Mouse (Mus musculus) stomach, postnatal 0 days (tissue): ENCODE results near the gene Dph1. TPM values are rescaled to one million over a fixed set of nuclear protein-coding genes. Genes with fewer than 3 reads are reported as not detected.

Source experiments
- ATAC-seq: fragments of 200-750 bp; cut with Nextera tagmentation; 2 replicates; pipeline ENCODE4 v1.8.0; 2017; ENCODE audit not compliant: low FRiP score, low TSS enrichment
- DNase-seq: peaks from one replicate; pipeline ENCODE4 v3.0.0-alpha.2; 2016; ENCODE audit warnings: low spot score
- H3K27ac ChIP-seq: fragments of 300-500 bp; sonication (generic); replicated peaks from 2 replicates; pipeline ENCODE4 v1.5.1; 2014; ENCODE audit warnings: mild to moderate bottlenecking, control low read depth
- H3K27me3 ChIP-seq: fragments of 300-500 bp; sonication (generic); 2 replicates; pipeline ENCODE4 v1.6.1; 2014; ENCODE audit warnings: low read length; ENCODE audit not compliant: control insufficient read depth, insufficient read depth
- H3K36me3 ChIP-seq: fragments of 300-500 bp; sonication (generic); 2 replicates; pipeline ENCODE4 v1.6.1; 2014; ENCODE audit warnings: low read length, mixed read lengths; ENCODE audit not compliant: control insufficient read depth, insufficient read depth
- H3K4me1 ChIP-seq: fragments of 300-500 bp; sonication (generic); replicated peaks from 2 replicates; pipeline ENCODE4 v1.6.1; 2014; ENCODE audit warnings: antibody characterized with exemption; ENCODE audit not compliant: control insufficient read depth, insufficient read depth
- H3K4me2 ChIP-seq: fragments of 300-500 bp; sonication (generic); replicated peaks from 2 replicates; pipeline ENCODE4 v1.6.1; 2014; ENCODE audit warnings: low read depth, mild to moderate bottlenecking, control low read depth, moderate library complexity
- H3K4me3 ChIP-seq: fragments of 300-500 bp; sonication (generic); 2 replicates; pipeline ENCODE4 v1.5.1; 2014; ENCODE audit warnings: low read depth, low read length, control low read depth
- H3K9ac ChIP-seq: fragments of 300-500 bp; sonication (generic); 2 replicates; pipeline ENCODE4 v1.6.1; 2014; ENCODE audit warnings: mild to moderate bottlenecking, low read length, control low read depth, mixed read lengths
- H3K9me3 ChIP-seq: fragments of 300-500 bp; sonication (generic); 2 replicates; pipeline ENCODE4 v1.6.1; 2016; ENCODE audit warnings: low read length; ENCODE audit not compliant: control insufficient read depth
- CTCF ChIP-seq: IDR thresholded peaks from 2 replicates; pipeline ENCODE4 v1.5.1; 2016; ENCODE audit warnings: antibody characterized with exemption, low read depth, mild to moderate bottlenecking, moderate library complexity
- EP300 ChIP-seq: optimal IDR thresholded peaks from 2 replicates; pipeline ENCODE3; 2016; ENCODE audit warnings: antibody characterized with exemption
- WGBS: fragments of 180-500 bp; shearing (Covaris S2); extraction: QIAGEN DNeasy Blood & Tissue Kit; methylation state at CpG from one replicate; pipeline ENCODE4 v1.1.7; 2014; 5-methylcytosine and 5-hydroxymethylcytosine counted together
- polyA plus RNA-seq: library from polyadenylated mRNA; unstranded; fragments of >200 nt; fragmentation: Nextera tagmentation; extraction: Ambion mirVana; gene quantifications from 2 replicates; pipeline ENCODE4 v1.2.1, GENCODE M21; 2015

Gene Dph1
- polyA plus RNA-seq, 1 experiment from 2014 or later = 15.2 TPM

GRCm38 (mm10) chr11:75164051-75164450 lies 27.0 kb downstream of the Dph1 start:
- Histone ChIP-seq H3K36me3 (peaks cover 20% of the 10 kb centered on the region), H3K27ac (no peak overlapping the region), H3K4me2 (peak overlapping the region; percentile 91; the same call in 1 of the 2 replicates), H3K4me1 (no peaks in the 10 kb centered on the region), H3K9ac (peak overlapping the region; percentile 32), H3K4me3 (no peak overlapping the region), H3K9me3 (no peaks in the 10 kb centered on the region), H3K27me3 (no peaks in the 10 kb centered on the region)
- WGBS = 53% methylated on average over 2 of the region's 2 CpGs
- ATAC-seq (no peak), DNase-seq (no peak)
- no peak for TF ChIP-seq EP300
- TF ChIP-seq CTCF = no peak

- 64% methylated on average over 6 of the region's 6 CpGs for WGBS
- peaks cover 20% of the 10 kb centered on the region for H3K36me3 ChIP-seq
- H3K27ac ChIP-seq = peak overlapping the region; percentile 84; the same call in 1 of the 2 replicates
- no peaks in the 10 kb centered on the region for H3K27me3 ChIP-seq
- H3K9me3 ChIP-seq = no peaks in the 10 kb centered on the region
- H3K9ac ChIP-seq = peak overlapping the region; percentile 32; the same call in 1 of the 2 replicates
- peak; percentile 13 for DNase-seq
- no peak overlapping the region for H3K4me3 ChIP-seq
- H3K4me1 ChIP-seq = no peaks in the 10 kb centered on the region
- ATAC-seq = no peak
- TF ChIP-seq CTCF (no peak), EP300 (no peak)
- no peak overlapping the region for H3K4me2 ChIP-seq
Observed at GRCm38 (mm10) chr11:75163379-75163778, 27.7 kb downstream of the Dph1 start.

GRCm38 (mm10) chr11:75162591-75163080 lies 28.4 kb downstream of the Dph1 start:
- H3K9me3 ChIP-seq = no peaks in the 10 kb centered on the region
- no peak overlapping the region for H3K4me2 ChIP-seq
- ATAC-seq (no peak), DNase-seq (peak; percentile 12)
- H3K9ac ChIP-seq = no peak overlapping the region; the same call in 1 of the 2 replicates
- no peak overlapping the region for H3K4me3 ChIP-seq
- peaks cover 20% of the 10 kb centered on the region for H3K36me3 ChIP-seq
- WGBS = 79% methylated on average over 12 of the region's 12 CpGs
- H3K4me1 ChIP-seq = no peaks in the 10 kb centered on the region
- H3K27me3 ChIP-seq = no peaks in the 10 kb centered on the region
- TF ChIP-seq CTCF = no peak
- TF ChIP-seq EP300 = no peak
- H3K27ac ChIP-seq = peak overlapping the region; percentile 84

- Histone ChIP-seq H3K27ac (peak overlapping the region; percentile 84), H3K4me3 (no peak overlapping the region), H3K9ac (no peak overlapping the region), H3K36me3 (peaks cover 20% of the 10 kb centered on the region), H3K4me2 (no peak overlapping the region), H3K9me3 (no peaks in the 10 kb centered on the region), H3K27me3 (no peaks in the 10 kb centered on the region), H3K4me1 (peaks cover 3% of the 10 kb centered on the region; the same call in 1 of the 2 replicates)
- TF ChIP-seq EP300 (no peak), CTCF (no peak)
- ATAC-seq = no peak; the same call in 1 of the 2 replicates
- 44% methylated on average over 4 of the region's 4 CpGs for WGBS
- DNase-seq = no peak
Observed at GRCm38 (mm10) chr11:75161417-75162008, 29.5 kb downstream of the Dph1 start.

DNA sequence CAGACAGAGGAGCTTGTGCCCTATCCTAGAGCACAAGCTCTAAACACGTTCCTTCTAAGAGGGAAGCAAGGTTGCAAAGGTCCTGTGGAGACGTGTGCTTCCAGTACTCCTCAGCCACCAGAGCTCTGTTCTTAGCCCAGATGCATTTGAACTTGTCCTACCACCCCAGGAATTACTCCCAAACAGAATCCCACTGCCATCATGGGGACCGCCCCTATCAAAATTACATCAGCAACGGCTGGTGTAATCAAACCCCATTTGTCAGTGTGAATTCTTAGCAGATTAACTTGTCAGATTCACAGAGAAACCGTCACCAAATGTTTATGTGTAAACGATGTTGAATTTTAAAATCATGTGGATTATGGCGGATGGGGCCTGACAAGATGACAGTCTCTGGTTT lies 30.1 kb downstream of the Dph1 start:
- H3K27ac ChIP-seq = peak overlapping the region; percentile 84
- DNase-seq = no peak
- H3K4me3 ChIP-seq = no peak overlapping the region
- TF ChIP-seq EP300 (no peak), CTCF (no peak)
- peaks cover 3% of the 10 kb centered on the region; the same call in 1 of the 2 replicates for H3K4me1 ChIP-seq
- no peak for ATAC-seq
- 45% methylated on average over 7 of the region's 7 CpGs for WGBS
- H3K9me3 ChIP-seq = no peaks in the 10 kb centered on the region
- no peak overlapping the region for H3K4me2 ChIP-seq
- H3K27me3 ChIP-seq = no peaks in the 10 kb centered on the region
- H3K9ac ChIP-seq = no peak overlapping the region
- peaks cover 20% of the 10 kb centered on the region for H3K36me3 ChIP-seq

GRCm38 (mm10) chr11:75159564-75159963 lies 31.5 kb downstream of the Dph1 start:
- TF ChIP-seq EP300 = no peak
- TF ChIP-seq CTCF = peak; percentile 69
- ATAC-seq (no peak), DNase-seq (peak; percentile 47)
- no peak overlapping the region for H3K9ac ChIP-seq
- H3K36me3 ChIP-seq = peaks cover 20% of the 10 kb centered on the region
- no peaks in the 10 kb centered on the region for H3K9me3 ChIP-seq
- no peak overlapping the region for H3K27ac ChIP-seq
- WGBS = 64% methylated on average over 2 of the region's 2 CpGs
- H3K4me3 ChIP-seq = no peak overlapping the region
- H3K4me2 ChIP-seq = no peak overlapping the region
- H3K27me3 ChIP-seq = no peaks in the 10 kb centered on the region
- peaks cover 3% of the 10 kb centered on the region; the same call in 1 of the 2 replicates for H3K4me1 ChIP-seq
